Mouse (Mus musculus) adrenal gland, adult (tissue): ENCODE results near the gene BC051019.

Experiments used
- DNase-seq, 2 experiments: peaks; one replicate each; pipeline ENCODE4 v3.0.0; 2022 to 2023; ENCODE audit warnings: low spot score in 1 of 2; ENCODE audit not compliant: inconsistent age in 2 of 2

The BC051019 gene

DNA sequence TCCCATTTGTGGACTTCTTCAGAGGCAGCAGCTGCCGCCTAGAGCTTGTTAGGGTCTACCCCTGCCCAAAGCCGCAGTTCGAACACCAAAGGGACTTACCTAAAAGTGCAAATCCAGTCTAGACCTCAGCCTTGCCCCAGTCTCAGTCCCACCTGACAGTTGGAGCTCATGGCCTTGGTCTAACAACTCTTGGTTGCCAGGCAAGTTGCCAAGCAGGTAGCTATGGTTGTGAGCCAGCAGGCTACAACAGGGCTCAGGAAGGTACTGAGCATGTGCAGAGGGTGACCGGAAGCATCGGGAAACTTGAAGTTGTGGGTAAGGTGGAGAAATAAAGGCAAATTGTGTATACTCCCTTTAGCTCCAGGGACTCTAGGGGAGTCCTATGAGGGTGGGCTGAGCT is at the start of gene BC051019:
Gene BC051019 (minus strand): TSS at position 154 of the 400 bp plus-strand sequence.
- no peak for DNase-seq

DNA sequence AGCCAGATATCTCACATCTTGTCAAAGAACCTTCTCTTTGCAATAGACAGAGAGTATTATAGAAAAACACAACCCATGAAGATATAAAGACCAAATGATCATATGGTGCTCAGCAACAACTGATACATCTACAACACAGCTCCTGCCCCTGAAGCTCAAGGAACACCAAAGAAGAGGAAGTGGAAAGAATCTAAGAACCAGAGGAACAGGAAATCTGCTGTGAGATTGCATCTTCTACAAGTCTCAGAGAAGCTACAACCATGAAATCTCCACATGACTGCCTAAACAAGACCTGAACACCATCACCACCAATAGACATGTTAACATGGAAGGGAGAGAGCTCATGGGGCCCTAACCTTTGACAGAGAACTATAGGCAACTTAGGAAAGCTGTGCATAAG is 48.6 kb upstream of the BC051019 start:
- DNase-seq, result no peak

DNA sequence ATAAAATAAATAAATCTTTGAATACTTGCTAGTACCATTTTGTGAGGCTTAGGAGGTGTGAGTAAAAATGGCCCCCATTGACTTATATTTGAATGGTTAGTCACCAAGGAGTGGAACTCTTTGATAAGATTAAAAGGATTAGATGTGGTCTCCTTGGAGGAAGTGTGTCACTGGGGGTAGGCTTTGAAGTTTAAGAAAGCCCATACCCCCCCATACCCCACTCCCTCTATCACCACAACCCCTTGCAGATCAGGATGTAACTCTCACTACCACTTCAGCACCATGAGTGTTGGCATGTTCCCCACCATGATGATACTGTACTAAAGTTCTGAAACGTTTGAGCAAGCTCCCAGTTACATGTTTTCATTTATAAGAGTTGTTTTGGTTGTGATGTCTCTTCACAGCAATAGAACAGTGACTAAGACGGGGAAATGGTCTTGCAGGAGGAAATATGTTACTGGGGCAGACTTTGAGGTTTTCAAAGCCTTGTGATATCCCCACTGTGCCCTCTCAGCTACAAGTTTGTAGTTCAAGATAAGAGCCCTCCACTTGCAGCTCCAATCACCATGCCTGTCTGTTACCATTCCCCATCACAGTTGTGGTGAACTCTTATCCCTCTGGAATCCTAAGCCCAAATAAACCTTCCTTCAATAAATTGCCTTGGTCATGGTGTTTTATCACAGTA is 45.2 kb upstream of the BC051019 start:
- no peak for DNase-seq

DNA sequence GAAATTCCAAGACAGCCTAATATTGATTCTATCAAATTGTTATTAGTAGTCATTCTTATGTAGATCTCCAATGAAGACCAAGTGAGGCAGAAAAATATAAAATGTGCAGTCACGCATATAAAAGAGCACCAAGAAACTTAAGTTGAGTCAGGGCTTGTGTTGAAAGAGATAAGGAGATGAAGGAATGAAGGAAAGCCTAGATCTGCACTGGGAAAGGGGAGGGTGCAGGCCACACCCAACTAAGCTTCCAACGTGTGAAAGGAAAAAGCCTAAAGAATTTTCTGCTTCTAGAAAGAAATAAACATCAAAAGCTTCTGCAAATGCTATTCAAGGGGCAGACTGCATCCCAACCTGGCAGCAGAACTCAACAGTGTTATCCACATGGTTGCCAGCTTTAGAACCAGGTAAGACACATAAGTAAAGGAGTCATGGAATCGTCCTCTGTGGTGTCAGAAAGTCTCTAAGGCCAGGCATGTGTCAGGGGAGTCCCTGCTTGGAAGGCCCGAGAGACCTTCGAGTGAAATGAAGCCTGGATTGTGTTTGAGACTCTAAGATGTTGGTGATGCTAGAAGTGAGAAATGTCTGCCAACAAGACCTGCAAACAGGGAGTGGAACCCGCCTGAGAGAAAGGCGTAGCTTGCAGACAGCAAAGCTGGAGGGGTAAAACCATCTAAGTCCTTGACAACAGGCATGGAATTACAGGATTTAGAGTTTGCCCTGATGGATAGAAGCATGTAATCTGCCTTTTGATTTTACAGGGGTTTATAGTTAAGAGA is 44.1 kb upstream of the BC051019 start:
- no peak for DNase-seq

DNA sequence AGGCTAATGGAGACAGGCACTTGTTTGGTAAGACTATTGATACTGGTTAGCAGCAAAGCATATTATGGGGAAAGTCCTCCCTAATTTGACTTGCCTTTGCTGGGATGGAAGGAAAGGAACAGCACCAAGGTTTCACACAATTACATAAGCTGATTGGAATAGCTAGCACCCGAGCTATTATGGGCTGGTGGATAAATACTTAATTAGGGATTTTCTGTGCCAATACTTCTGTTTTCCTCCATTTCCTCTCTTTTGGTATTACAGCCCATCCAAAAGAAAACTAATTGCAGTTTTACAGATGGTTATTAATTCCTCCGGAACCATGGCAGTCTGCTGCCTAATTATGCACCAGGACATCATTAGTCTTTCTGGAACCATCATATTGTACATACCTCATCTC is 40.4 kb upstream of the BC051019 start:
- no peak for DNase-seq

DNA sequence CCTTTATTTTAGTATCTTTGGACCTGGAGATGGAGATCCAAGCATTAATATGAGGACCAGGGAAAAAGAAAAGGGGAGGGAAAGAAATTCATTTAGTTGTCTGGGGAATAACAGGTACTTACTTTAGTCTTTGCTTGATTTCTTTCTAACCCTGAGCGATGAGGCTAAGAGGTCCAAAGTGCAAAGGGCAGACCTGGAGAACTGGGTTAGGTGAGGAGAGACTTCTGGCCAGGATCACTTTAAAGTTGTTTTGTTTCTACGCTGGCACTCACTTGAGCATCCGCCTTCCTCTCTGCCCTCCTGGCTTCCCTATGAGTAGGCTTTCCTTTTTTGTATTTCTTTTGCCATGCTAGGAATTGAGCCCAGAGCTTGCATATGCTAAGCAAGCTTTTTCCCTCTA is 32.6 kb upstream of the BC051019 start:
- DNase-seq, result no peak

DNA sequence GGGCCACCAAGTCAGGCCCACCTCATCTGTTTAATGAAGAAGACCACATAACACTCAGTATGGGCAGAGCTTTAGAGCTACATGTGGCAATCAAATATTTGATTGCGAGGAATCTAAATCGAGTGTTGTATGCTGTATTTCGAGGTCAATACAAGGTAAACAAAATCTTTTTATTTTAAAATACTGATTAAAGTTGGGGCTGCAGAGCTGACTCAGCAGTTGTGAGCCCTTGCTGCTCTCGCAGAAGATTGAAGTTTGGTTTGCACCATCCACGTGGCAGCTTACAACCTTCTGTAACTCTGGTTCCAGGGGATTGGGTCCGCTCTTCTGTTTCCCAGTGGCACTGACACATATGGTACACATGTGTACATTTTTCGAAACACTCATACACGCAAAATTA is 30.4 kb upstream of the BC051019 start:
- no peak for DNase-seq

DNA sequence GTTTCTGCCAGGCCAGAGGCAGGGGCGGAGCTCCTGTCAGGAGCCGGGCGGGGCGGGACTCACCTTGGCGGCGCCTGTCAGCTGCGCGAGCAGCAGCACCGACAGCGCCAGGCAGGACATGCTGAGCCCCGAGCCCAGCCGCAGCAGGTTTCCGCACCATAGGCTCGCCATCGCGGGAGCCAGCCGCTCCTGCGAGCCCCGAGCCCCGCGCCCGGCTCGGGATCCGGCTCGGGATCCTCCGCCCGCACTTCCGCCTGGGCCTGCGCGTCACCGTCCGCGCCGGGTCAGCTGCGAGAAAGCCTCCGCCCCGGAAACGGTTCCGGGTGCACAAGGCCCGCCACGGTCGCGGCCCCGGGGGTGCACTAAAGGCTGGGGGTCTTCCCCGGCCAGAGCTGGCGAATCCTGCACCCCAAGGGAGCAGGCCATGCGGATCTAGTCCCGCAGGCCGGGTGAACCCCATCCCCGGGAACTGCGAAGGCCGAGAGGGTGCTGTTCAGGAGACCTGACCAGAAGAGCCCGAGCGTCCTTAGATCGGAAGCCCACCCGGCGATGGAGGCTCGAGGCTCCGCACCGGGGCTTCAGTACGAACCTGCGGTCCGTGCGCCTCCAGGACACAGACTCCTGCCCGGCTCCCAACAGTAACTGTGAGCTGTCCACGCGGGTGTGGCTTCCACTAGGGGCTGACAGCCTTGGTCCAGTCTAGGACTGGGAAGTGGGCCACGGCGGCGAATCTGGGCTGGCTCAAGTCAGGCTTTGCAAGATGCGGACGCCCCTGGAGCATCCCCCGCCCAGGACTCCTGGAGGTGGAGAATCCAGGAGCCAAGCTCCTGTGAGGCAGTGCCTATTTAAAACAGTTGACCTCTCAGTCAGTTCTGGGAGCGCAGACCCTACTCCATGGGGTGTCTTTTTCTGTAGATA is 28.6 kb upstream of the BC051019 start, which contains the start of gene Tmem9b:
Gene Tmem9b (minus strand): TSS at position 868 of the 918 bp plus-strand sequence.
- DNase-seq, result peak; percentile 88 to 96

DNA sequence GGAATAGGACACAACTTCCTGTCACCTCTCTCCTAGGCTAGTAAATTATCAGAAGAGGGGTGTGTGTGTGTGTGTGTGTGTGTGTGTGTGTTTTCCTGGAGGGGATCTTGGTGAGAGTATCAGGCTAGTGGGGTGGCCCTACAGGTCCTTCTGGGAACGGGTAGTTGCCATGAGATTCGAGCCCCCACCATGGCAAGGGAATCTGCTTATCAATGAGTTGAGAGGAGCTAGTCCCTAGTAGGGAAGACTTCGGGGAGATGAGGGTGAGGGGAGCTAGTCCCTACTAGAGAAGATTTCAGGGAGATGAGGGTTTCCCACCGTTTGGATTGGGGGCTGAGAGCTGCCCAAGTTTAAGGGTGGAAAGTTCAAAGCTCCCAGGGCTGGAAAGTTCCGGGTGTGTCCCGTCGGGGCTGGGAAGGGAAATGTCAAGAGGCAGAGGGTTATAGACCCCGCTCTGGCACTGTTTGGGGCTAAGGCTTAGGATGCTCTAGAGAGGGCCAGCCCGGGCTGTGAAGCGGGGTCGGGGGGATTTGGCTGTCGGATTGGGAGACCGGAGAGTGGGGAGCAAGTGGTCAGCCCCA is 27.9 kb upstream of the BC051019 start:
- DNase-seq, result no peak

DNA sequence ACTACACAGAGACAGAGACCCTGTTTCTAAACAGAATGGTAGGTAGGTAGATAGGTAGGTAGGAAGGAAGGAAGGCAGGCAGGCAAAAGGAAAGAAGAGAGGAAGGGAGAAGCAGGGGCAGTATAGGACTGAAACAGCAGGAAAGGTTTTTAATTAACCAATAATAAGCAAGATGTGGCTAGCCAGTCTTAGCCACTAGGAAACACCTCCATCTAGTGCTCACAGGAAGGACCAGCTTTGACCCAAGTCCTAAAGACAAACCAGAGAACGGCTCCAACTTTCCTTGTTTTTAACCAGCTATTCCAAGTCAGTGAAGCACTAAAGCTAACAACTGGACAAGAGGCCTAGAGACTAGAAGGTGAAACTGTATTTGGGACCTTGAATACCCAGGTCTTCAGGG is 24.1 kb upstream of the BC051019 start:
- DNase-seq, result no peak

DNA sequence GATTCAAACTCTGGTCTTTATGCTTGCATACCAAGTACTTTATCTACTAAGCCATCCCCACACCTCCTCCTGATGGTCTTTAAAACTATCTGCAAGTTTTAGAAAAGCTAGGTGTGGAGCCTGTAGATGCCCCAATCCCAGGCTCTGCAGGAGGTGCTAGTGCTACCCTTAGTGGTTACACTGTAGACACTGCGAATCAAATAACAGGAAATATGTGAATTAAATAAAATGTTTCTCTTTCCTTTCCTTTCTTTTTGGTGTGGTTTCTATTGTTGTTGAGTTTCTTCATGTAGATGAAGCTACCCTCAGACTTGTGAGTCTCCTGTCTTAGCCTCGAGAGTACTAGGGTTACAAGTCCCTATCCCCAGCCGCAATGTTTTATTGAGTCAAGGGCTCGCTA is 18.1 kb upstream of the BC051019 start:
- DNase-seq, result no peak

DNA sequence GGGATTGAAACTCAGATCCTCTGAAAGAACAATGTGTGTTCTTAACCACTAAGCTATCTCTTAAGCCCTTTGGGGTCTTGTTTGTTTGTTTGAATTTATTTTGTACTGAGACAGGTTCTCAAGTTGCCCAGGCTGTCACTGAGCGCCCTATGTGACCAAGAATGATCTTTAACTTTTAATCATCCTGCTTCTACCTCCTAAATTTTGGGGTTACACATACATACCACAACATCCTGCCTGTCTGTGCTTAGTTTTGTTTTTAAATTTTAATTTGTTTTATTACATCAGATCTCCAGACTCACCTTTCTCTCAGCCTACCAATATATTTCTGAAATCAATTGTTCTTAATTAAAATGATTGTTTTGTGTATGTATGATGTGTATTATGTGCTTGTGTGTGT is 17.4 kb upstream of the BC051019 start:
- no peak for DNase-seq

DNA sequence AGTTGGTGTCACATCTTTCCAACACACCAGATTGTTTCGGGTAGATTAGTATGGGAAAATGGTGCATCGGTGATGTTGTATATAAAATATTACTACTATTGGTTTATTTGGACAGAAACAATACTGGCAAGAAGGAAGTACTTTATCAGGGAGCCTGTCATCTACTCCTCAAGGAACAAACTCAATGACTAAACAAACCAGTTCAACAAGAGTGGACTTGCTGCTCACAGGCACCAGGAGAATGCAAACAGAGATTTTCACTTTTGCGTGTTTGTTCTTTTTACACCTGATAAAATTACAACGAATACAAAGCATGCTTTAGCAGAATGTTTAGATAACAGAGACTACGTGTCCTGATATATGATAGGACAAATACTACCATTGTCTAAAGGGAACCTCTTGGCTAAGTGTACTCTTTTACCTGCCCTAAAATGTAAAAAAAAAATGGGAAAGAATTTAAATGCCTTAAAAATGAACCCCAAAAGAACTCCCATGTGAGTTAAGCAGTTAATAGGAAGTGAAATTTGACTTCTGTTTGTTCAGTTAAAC is 16.2 kb upstream of the BC051019 start:
- DNase-seq, result no peak

DNA sequence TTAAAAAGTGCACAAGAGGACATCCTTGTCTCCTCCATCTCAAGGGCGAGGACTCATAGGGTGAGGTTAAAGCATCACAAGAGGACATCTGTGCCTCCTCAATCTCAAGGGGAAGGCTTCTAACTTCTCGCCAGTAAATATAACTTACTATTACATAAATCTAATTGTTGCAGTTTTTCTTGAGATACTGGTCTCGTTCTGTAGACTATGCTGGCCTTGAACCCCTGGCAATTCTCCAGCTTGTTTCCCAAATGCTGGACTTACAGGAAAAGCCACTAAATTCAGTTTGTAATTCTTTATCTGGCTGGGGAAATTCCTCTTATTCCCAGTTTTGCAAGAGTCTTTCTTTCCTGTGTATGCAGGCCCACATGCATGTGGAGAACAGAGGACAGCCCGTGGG is 11.2 kb upstream of the BC051019 start:
- peak; percentile 34 to 76 for DNase-seq

DNA sequence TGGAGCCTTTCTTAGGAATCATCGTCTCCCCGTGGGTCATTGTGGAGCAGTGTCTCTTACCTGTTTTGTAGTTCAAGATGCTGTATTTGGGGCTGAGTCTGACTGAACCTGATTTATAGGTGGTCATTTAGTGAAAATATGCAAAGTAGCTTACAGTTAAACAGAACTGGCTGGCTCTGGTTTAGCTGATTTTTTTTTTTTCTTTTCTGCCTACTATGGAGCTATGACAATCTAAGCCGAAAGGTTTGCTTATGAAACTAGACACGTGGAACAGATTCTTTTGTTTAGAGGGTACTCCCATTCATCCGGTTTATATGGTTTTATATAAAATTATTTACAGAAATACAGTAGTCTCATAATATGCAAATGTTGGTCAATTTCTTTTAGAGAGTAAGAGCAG is 8.0 kb upstream of the BC051019 start, which contains the start of gene Ascl3:
Gene Ascl3 (minus strand): TSS at position 101 of the 400 bp plus-strand sequence.
- no peak for DNase-seq

DNA sequence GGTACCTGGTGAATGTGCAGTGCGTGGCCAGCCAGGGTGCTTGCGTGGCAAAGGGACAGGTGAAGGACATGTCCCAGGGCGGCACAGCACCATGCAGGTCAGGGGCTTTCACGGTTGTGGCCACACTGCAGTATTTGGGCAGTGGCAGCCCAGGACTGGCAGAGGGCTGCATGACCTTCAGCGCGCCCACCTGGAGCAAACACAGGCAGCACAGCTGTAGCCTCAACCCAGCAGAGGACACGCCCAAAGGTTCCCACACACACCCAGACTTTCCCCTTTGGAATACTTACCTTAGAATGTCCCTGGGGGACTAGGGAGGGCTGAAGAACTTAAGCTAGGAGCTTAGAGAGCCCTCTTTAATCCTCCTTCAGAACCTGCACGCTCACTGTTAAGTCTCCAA is 536 bp downstream of the BC051019 start:
- DNase-seq, result no peak

DNA sequence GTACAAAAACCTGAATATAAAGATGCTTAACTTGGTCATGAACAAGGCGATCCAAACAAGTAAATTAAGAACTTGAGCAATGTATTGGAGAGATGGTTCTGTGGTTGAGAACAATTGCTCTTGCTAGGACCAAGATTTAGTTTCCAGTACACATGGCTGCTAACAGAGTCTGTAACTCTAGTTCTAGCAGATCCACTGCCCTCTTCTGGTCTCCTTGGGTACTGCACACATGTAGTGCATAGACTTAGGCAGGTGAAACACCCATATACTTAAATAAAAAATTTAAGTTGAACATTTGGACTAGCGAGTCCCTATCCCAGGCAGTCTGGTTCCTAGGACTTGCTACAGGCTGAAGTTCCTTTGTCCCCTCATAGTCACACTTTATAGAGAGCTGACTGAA is 1.0 kb downstream of the BC051019 start:
- DNase-seq, result no peak

DNA sequence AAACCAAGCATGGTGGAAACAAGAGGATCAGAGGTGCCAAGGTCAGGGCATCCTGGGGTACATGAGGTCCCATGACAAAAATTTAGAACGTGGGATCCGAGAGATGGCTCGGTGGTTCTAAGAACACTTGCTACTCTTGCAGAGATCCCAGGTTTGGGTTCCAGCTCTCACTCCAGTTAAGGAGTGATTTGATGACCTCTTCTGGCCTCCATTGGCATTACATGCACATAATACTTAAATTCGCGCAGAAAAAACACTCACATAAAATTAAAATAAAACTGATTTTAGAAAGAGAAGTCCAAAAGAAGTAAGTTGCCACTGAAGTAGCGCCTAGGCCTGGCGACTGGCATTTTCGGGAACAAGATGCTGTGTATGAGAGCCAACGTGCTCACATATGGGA is 4.4 kb downstream of the BC051019 start:
- DNase-seq, result peak in 1 of 2 experiments; percentile 77

DNA sequence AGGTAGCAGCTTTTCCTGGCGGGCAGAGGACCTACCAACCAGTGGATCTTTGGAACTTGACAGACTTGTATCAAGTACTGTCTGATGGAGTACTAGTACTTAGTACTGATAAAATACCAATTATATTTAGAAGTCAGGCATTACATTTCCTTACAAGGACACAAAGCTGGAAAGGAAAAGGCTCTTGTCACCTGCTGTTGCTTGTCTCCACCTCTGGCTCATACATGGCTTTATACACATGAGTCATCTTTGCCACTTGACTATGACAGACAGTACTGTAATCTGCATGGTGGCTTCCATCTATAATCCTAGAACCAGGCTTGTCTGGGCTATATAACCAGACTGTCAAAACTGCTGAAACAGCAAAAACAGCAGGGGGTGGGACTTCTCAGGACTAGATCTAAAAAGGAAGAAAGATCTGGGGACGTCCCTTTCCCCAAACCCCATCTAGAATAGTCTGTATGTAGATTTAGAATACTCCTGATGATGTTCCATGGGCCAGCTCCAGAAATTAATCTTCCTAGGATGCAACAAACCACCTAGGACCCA is 10.1 kb downstream of the BC051019 start:
- no peak for DNase-seq

DNA sequence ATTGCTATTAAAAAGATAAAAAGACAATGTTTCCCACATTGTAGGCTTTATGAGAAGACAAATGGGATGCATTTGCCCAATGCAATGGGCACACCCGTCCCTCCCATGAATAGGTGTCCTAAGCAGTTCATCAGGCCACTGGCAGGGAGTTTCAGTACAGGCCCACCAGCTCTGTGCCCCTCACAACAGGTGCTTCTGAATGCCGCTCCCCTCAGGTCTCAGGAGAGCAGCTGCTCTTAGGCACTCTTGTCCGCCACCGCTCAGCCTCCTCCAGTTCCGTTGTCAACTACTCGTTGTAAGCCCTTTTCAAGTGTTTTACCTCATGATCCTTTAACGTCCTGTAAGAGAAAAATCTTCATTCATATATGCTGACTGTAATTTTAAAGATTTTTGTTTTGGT is 11.5 kb downstream of the BC051019 start:
- DNase-seq, result no peak
